Mouse (Mus musculus) adrenal gland (tissue): Measurements from ENCODE around the gene Nipsnap2.
"Not testable (repeated sequence)": the region's sequence is repeated elsewhere in the genome, so short reads cannot be mapped to it uniquely, and the experiment has no call there.

ENCODE experiments used
- intact Hi-C: fragments of 180-260 bp; cut with DNase I; formaldehyde crosslinking; loops from one replicate; pipeline ENCODE4 v1.15.1; 2025

Gene Nipsnap2

DNA sequence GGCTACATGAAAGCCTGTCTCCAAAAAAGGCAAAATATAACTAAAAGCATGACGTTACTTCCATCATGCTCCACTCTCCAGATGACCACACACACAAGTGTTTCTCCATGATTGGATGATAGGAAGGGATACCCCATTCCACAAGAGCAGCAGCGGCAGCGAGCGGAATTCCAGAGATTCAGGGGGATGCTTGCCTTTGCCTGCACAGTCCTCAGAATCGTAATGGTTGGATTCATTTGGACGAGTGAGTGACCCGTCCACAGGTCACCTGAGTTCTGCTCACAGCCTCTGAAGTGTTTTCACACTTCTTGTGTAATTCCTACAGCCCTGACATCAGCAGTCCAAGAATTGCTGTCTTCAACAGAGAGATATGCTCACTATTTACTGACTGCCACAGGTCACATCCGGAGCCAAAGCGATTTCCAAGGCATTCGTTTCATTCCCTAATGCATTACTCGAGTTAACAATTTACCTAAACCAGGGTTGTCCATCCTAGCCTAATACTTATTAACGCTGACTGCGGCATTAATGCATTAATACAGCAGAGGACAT lies 35.1 kb downstream of the Nipsnap2 start:
- intact Hi-C loops: no loop called here

DNA sequence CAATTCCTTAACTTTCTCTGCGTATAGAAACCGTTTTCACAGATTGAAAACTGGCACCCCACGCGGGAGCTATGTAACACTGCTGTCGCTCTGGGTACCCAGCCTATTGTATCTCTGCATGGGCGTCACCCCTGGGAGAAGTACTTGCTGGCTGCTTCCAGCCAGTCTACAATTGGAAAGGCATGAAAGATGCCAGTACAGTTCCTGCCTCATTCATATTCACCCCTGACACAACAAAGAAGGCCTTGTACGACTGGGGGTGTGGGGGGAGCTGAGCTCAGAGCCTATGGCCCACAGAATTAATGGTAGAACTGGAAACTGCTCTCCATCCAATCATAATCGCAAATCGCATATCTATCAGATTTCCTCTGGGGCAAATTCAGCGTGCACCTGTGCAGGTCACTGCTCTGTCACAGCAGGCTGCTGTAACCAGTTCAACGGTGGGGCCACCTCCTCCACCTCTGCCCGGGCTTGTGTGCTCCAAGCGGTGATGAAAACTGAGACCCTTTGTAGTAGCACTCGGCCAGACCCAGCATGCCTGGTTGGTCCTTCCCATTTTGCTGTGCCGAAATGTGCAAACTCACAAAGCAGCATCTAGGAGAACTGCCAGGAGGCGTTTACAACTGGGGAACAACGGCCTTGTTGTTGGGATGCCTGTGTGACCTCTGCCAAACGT lies 37.1 kb downstream of the Nipsnap2 start:
- intact Hi-C loops: no loop called here

- intact Hi-C loops: no loop called here
Observed at GRCm38 (mm10) chr5:129770443-129771355, 45.8 kb downstream of the Nipsnap2 start.

GRCm38 (mm10) chr5:129772433-129772832 lies 47.6 kb downstream of the Nipsnap2 start:
- intact Hi-C loops: no loop called here

- intact Hi-C loops: not testable (repeated sequence)
Observed at GRCm38 (mm10) chr5:129773330-129773729, 48.5 kb downstream of the Nipsnap2 start.

GRCm38 (mm10) chr5:129774661-129775060 lies 49.8 kb downstream of the Nipsnap2 start:
- intact Hi-C loops: no loop called here

DNA sequence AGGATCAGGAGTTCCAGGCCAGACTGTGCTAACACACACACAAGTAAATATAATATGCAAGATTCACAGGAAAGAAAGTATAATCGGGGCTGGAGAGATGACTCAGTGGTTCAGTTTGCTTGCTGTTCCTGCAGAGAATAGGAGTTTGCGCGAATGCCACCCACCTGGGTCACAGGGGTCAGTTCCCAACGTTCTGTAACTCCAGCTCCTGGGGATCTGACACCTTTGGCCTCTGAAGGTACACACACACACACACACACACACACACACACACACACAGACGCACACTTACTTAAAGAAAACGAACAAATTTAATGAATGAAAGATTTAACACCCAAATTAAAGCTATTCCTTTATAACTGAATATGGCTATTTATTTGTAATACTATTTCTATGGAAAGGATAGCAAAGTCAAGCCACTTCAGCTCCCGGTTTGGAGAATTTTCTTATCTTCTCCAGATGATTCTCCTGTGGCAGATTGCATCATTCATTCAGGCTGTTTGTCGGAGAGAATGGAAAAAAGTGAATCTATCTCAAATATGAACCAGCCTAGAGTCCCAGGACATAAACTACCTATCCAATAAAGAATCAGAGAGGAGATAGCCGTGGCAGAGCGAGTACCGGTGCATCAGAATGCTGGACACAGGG lies 53.6 kb downstream of the Nipsnap2 start:
- intact Hi-C loops: no loop called here

- intact Hi-C loops: no loop called here
Observed at GRCm38 (mm10) chr5:129778996-129779716, 54.3 kb downstream of the Nipsnap2 start.

GRCm38 (mm10) chr5:129780131-129780530 lies 55.3 kb downstream of the Nipsnap2 start:
- intact Hi-C loops: no loop called here

- intact Hi-C loops: no loop called here
Observed at GRCm38 (mm10) chr5:129782211-129782610, 57.3 kb downstream of the Nipsnap2 start.

GRCm38 (mm10) chr5:129785235-129785870 lies 60.5 kb downstream of the Nipsnap2 start:
- intact Hi-C loops: no loop called here

DNA sequence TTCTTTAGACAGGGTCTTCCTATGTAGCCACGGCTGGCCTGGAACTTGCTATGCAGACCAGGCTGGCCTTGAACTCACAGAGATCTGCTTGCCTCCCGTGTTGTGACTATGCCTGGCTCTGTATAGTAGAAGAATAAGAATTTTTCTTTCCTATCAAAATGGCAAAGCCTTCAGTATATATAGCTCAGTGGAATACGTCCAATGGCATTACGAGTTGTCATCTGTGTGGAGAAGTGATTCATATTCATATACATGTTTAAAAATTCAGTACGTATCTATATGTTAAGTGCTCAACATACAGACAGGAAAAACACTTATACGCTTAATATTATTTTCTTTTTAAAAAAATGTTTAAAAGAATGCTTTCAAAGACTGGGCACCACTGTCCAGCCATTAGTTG lies 61.3 kb downstream of the Nipsnap2 start:
- intact Hi-C loops: no loop called here

DNA sequence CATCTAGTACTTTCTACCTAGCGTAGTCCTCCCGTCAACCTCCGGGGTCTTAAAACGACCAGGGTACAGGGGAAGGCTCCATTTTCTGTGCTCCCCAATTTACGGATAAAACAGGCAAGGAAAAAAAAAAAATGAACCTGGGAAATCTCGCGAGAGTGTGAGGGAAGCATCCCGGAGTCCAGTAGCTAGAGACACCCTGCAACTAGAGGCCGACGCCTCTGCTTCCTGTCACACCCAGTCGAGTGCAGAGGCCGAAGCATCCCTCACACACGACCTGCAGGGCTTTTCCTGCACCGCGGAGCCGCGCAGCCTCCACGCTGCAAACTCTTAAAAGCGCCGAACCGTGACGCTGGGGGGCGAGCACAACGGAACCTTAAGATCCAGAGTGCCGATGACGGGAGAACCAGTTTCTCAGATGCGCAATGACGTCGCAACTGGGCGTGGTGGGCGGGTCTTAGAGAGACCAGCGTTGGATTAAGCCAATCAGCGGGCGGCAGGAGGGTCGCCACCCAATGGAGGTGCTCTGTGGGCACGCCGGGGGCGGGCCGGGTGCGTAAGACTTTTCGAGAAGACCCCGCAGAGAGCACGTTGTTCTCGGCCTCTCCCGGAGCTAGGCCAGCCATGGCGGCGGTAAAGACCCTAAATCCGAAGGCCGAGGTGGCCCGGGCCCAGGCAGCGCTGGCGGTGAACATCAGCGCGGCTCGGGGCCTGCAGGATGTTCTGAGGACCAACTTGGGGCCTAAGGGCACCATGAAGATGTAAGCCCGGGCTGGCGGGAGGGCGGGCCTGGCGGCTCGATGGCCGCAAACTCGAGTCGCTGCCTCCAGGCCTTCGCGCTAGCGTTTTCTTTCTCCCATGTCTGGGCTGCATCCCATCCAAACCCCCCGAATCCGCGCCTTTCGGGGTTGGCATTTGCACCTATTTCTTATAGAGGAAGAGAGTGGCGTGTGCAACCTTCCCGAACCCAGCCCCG lies 62.2 kb downstream of the Nipsnap2 start, which contains the start of gene Psph:
Psph (minus strand) TSS at position 632 of the 973 bp plus-strand sequence.
- intact Hi-C loops: no loop called here

- intact Hi-C loops: no loop called here
Observed at GRCm38 (mm10) chr5:129787818-129788593, 63.1 kb downstream of the Nipsnap2 start.

DNA sequence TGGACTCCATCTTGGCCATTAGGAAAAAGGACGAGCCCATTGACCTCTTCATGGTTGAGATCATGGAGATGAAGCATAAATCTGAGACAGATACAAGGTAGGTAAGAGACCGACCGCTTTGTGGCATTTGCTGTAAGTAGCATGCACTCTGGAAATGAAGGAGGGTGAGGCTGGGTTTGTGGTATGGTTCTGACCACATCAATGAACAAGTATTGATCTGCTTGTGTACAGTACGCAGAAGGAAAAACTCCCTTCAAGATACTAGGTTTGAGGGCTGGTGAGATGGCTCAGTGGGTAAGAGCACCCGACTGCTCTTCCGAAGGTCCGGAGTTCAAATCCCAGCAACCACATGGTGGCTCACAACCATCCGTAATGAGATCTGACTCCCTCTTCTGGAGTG lies 65.7 kb downstream of the Nipsnap2 start:
- intact Hi-C loops: not testable (repeated sequence)
